Mouse (Mus musculus) myocyte (in vitro differentiated cells): ENCODE results near the gene Thada. TPM values are rescaled to one million over a fixed set of nuclear protein-coding genes. Genes with fewer than 3 reads are reported as not detected.

ENCODE experiments used
- H3K27me3 ChIP-seq: one replicate; pipeline ENCODE4 v1.6.1; 2011; ENCODE audit not compliant: control insufficient read depth, insufficient read depth, insufficient read length
- H3K36me3 ChIP-seq: one replicate; pipeline ENCODE4 v1.6.1; 2011; ENCODE audit not compliant: control insufficient read depth, insufficient read depth
- H3K4me2 ChIP-seq: one replicate; pipeline ENCODE4 v1.6.1; 2011; ENCODE audit warnings: low read depth, control low read depth
- H3K4me3 ChIP-seq: one replicate; pipeline ENCODE4 v1.5.1; 2011; ENCODE audit warnings: mild to moderate bottlenecking, control low read depth, moderate library complexity
- H3K79me2 ChIP-seq: one replicate; pipeline ENCODE4 v1.6.1; 2011; ENCODE audit not compliant: control insufficient read depth, insufficient read depth
- H3ac ChIP-seq: one replicate; pipeline ENCODE4 v1.6.1; 2011; ENCODE audit not compliant: control insufficient read depth, insufficient read length
- CEBPB ChIP-seq: IDR thresholded peaks from 2 replicates; pipeline ENCODE4 v1.6.1; 2011; ENCODE audit warnings: mild to moderate bottlenecking, moderate library complexity; ENCODE audit not compliant: poor library complexity, insufficient read depth, severe bottlenecking
- E2F4 ChIP-seq: IDR thresholded peaks from one replicate; pipeline ENCODE4 v1.6.1; 2011; ENCODE audit warnings: mild to moderate bottlenecking, control low read depth, moderate library complexity; ENCODE audit not compliant: insufficient read depth
- MAX ChIP-seq: IDR thresholded peaks from one replicate; pipeline ENCODE4 v1.6.1; 2011; ENCODE audit warnings: low read depth, mild to moderate bottlenecking, control low read depth
- MYOD1 ChIP-seq, 3 experiments: IDR thresholded peaks; one replicate each; pipeline ENCODE4 v1.6.1; 2011; ENCODE audit warnings: control low read depth in 2 of 3, low read depth in 2 of 3, mild to moderate bottlenecking in 2 of 3, moderate library complexity in 1 of 3; ENCODE audit not compliant: insufficient read length in 2 of 3, control insufficient read depth in 1 of 3
- MYOG ChIP-seq, 3 experiments: IDR thresholded peaks; one replicate each; pipeline ENCODE4 v1.6.1; 2011; ENCODE audit warnings: control low read depth in 2 of 3, low read depth in 2 of 3, mild to moderate bottlenecking in 2 of 3; ENCODE audit not compliant: insufficient read length in 2 of 3, control insufficient read depth in 1 of 3, insufficient read depth in 1 of 3
- POLR2A ChIP-seq: IDR thresholded peaks from one replicate; pipeline ENCODE4 v1.6.1; 2011; ENCODE audit warnings: low read depth, mild to moderate bottlenecking, control low read depth, moderate library complexity; ENCODE audit not compliant: insufficient read length
- POLR2AphosphoS2 ChIP-seq: IDR thresholded peaks from one replicate; pipeline ENCODE4 v1.6.1; 2011; ENCODE audit warnings: low read depth, control low read depth; ENCODE audit not compliant: insufficient read length
- REST ChIP-seq: IDR thresholded peaks from one replicate; pipeline ENCODE4 v1.6.1; 2011; ENCODE audit warnings: mild to moderate bottlenecking, control low read depth, moderate library complexity; ENCODE audit not compliant: insufficient read depth, insufficient read length
- SRF ChIP-seq: IDR thresholded peaks from one replicate; pipeline ENCODE4 v1.6.1; 2011; ENCODE audit warnings: low read depth; ENCODE audit not compliant: control insufficient read depth, insufficient read length
- TCF12 ChIP-seq: IDR thresholded peaks from one replicate; pipeline ENCODE4 v1.6.1; 2011; ENCODE audit warnings: mild to moderate bottlenecking, control low read depth; ENCODE audit not compliant: poor library complexity, insufficient read depth, severe bottlenecking
- TCF3 ChIP-seq: IDR thresholded peaks from one replicate; pipeline ENCODE4 v1.6.1; 2011; ENCODE audit warnings: low read depth, control low read depth; ENCODE audit not compliant: insufficient read length
- USF1 ChIP-seq: IDR thresholded peaks from one replicate; pipeline ENCODE4 v1.6.1; 2011; ENCODE audit warnings: low read depth, mild to moderate bottlenecking, control low read depth, moderate library complexity
- polyA plus RNA-seq: library from polyadenylated mRNA; unstranded; fragments of >200 nt; fragmentation: generic; extraction: Trizol; gene quantifications from one replicate; pipeline ENCODE4 v1.2.1, GENCODE M21; 2012; ENCODE audit warnings: missing spikeins

Thada gene
- polyA plus RNA-seq, 1 experiment = 5.5 TPM

GRCm38 (mm10) chr17:84362581-84363286 is 103.3 kb downstream of the Thada start:
- Histone ChIP-seq H3K4me3 (no peak overlapping the region), H3K27me3 (no peaks in the 10 kb centered on the region), H3ac (no peak overlapping the region), H3K4me2 (no peak overlapping the region), H3K79me2 (no peaks in the 10 kb centered on the region), H3K36me3 (peaks cover 11% of the 10 kb centered on the region)
- TF ChIP-seq SRF = no peak
- TF ChIP-seq CEBPB = no peak
- no peak for TF ChIP-seq TCF12
- no peak for TF ChIP-seq MYOD1 (IDR thresholded peaks at IDR 0.05; ENCODE audit: control insufficient read depth in 1 of 3, insufficient read length in 2 of 3, low read depth in 2 of 3)
- TF ChIP-seq POLR2A = no peak
- TF ChIP-seq MYOG (IDR thresholded peaks at IDR 0.05; ENCODE audit: control insufficient read depth in 1 of 3, insufficient read depth in 1 of 3, insufficient read length in 2 of 3, low read depth in 2 of 3) = no peak
- no peak for TF ChIP-seq E2F4
- no peak for TF ChIP-seq POLR2AphosphoS2
- no peak for TF ChIP-seq USF1
- no peak for TF ChIP-seq REST
- no peak for TF ChIP-seq MAX

- H3K36me3 ChIP-seq = peaks cover 11% of the 10 kb centered on the region
- no peaks in the 10 kb centered on the region for H3K79me2 ChIP-seq
- no peak overlapping the region for H3K4me3 ChIP-seq
- no peak overlapping the region for H3K4me2 ChIP-seq
- TF ChIP-seq E2F4 (no peak), SRF (no peak), REST (no peak), TCF12 (no peak), MAX (no peak), CEBPB (no peak), POLR2A (no peak), POLR2AphosphoS2 (no peak), MYOG (IDR thresholded peaks at IDR 0.05; ENCODE audit: control insufficient read depth in 1 of 3, insufficient read depth in 1 of 3, insufficient read length in 2 of 3, low read depth in 2 of 3) (no peak), TCF3 (no peak), MYOD1 (IDR thresholded peaks at IDR 0.05; ENCODE audit: control insufficient read depth in 1 of 3, insufficient read length in 2 of 3, low read depth in 2 of 3) (no peak), USF1 (no peak)
- H3ac ChIP-seq = no peak overlapping the region
- no peaks in the 10 kb centered on the region for H3K27me3 ChIP-seq
These were observed 105.0 kb downstream of the Thada start for GRCm38 (mm10) chr17:84361006-84361405.

GRCm38 (mm10) chr17:84359810-84360209 is 106.2 kb downstream of the Thada start:
- Histone ChIP-seq H3K4me2 (no peak overlapping the region), H3ac (no peak overlapping the region), H3K27me3 (no peaks in the 10 kb centered on the region), H3K79me2 (no peaks in the 10 kb centered on the region), H3K36me3 (peaks cover 11% of the 10 kb centered on the region), H3K4me3 (no peak overlapping the region)
- TF ChIP-seq MYOG (IDR thresholded peaks at IDR 0.05; ENCODE audit: control insufficient read depth in 1 of 3, insufficient read depth in 1 of 3, insufficient read length in 2 of 3, low read depth in 2 of 3) (no peak), POLR2AphosphoS2 (no peak), TCF12 (no peak), USF1 (no peak)

- H3K79me2 ChIP-seq = no peaks in the 10 kb centered on the region
These were observed 106.9 kb downstream of the Thada start for GRCm38 (mm10) chr17:84358951-84359644.

GRCm38 (mm10) chr17:84357776-84358175 is 108.2 kb downstream of the Thada start:
- Histone ChIP-seq H3K36me3 (peaks cover 6% of the 10 kb centered on the region), H3K4me3 (no peak overlapping the region), H3K79me2 (no peaks in the 10 kb centered on the region), H3K4me2 (no peak overlapping the region), H3ac (no peak overlapping the region), H3K27me3 (no peaks in the 10 kb centered on the region)
- TF ChIP-seq REST (no peak), TCF12 (no peak), MYOG (IDR thresholded peaks at IDR 0.05; ENCODE audit: control insufficient read depth in 1 of 3, insufficient read depth in 1 of 3, insufficient read length in 2 of 3, low read depth in 2 of 3) (no peak), POLR2A (no peak), USF1 (no peak), TCF3 (no peak), SRF (no peak), E2F4 (no peak), POLR2AphosphoS2 (no peak), MYOD1 (IDR thresholded peaks at IDR 0.05; ENCODE audit: control insufficient read depth in 1 of 3, insufficient read length in 2 of 3, low read depth in 2 of 3) (no peak), CEBPB (no peak), MAX (no peak)

More at GRCm38 (mm10) chr17:84358951-84359644, 106.9 kb downstream of the Thada start:
- no peak overlapping the region for H3K4me2 ChIP-seq
- no peak overlapping the region for H3ac ChIP-seq
- peaks cover 9% of the 10 kb centered on the region for H3K36me3 ChIP-seq
- no peak for TF ChIP-seq USF1
- no peak for TF ChIP-seq SRF
- TF ChIP-seq MAX = no peak
- TF ChIP-seq REST = no peak
- no peak for TF ChIP-seq E2F4
- TF ChIP-seq MYOG (IDR thresholded peaks at IDR 0.05; ENCODE audit: control insufficient read depth in 1 of 3, insufficient read depth in 1 of 3, insufficient read length in 2 of 3, low read depth in 2 of 3) = no peak
- TF ChIP-seq TCF3 = no peak
- TF ChIP-seq POLR2AphosphoS2 = no peak
- no peak overlapping the region for H3K4me3 ChIP-seq
- H3K27me3 ChIP-seq = no peaks in the 10 kb centered on the region
